In genomic region chr9:13245481-13245880, GRCm38 (mm10) we compare ENCODE assay signal across 8 mouse cellular contexts. TPM values are rescaled to one million over a fixed set of nuclear protein-coding genes. Genes with fewer than 3 reads are reported as not detected.
DNase-seq lines count a peak whose midpoint lies in the region; ATAC-seq and TF ChIP-seq lines count a peak whose summit lies in the region.

Gene Jrkl (minus strand): TSS chr9:13245829.

- peak within 1 kb of the TSS; percentile 73 for H3K4me3 ChIP-seq in G1E (ENCODE audit: low read depth, low read length)
- peak within 1 kb of the TSS; percentile 85 for H3K4me3 ChIP-seq in forebrain, embryonic 15.5 days
- H3K4me3 ChIP-seq in hindbrain, embryonic 11.5 days (ENCODE audit: low read depth, low read length): peak within 1 kb of the TSS; percentile 48

- no peak for DNase-seq in G1E (ENCODE audit: low spot score)
- DNase-seq in cerebellum, adult 11 months: peak; percentile 46
- DNase-seq in hindbrain, embryonic 11.5 days (ENCODE audit: low spot score): peak; percentile 48
- DNase-seq in layer of hippocampus, postnatal 14 days (ENCODE audit: low spot score in 2 of 2): peak; percentile 12 to 26
- DNase-seq in lung, postnatal 14 days: peak; percentile 20
- DNase-seq in ovary, postnatal 10 days (ENCODE audit: low spot score): peak; percentile 5
- DNase-seq in thymus, postnatal 14 days: peak; percentile 52

- no peaks in the 10 kb centered on the region for H3K27me3 ChIP-seq in G1E (ENCODE audit: insufficient read depth, low read length)
- no peaks in the 10 kb centered on the region for H3K27me3 ChIP-seq in forebrain, embryonic 15.5 days
- no peaks in the 10 kb centered on the region for H3K27me3 ChIP-seq in hindbrain, embryonic 11.5 days (ENCODE audit: control insufficient read depth, insufficient read depth, low read length)

- peak within 1 kb of the TSS; percentile 69 for H3K27ac ChIP-seq in forebrain, embryonic 15.5 days (replicated peaks)
- no peak within 1 kb of the TSS for H3K27ac ChIP-seq in hindbrain, embryonic 11.5 days (ENCODE audit: low read depth, low read length)

- H3K36me3 ChIP-seq in G1E (replicated peaks): no peaks in the 10 kb centered on the region
- H3K36me3 ChIP-seq in forebrain, embryonic 15.5 days: no peaks in the 10 kb centered on the region
- no peaks in the 10 kb centered on the region for H3K36me3 ChIP-seq in hindbrain, embryonic 11.5 days (ENCODE audit: control insufficient read depth, insufficient read depth, low read length)

- H3K4me2 ChIP-seq in forebrain, embryonic 15.5 days (replicated peaks): peak within 1 kb of the TSS; percentile 61
- peak within 1 kb of the TSS; percentile 58 for H3K4me2 ChIP-seq in hindbrain, embryonic 11.5 days (replicated peaks; ENCODE audit: low read depth, low read length)

- H3K9ac ChIP-seq in forebrain, embryonic 15.5 days (replicated peaks): peak within 1 kb of the TSS; percentile 53
- H3K9ac ChIP-seq in hindbrain, embryonic 11.5 days (ENCODE audit: low read depth, low read length): peak within 1 kb of the TSS; percentile 61

- H3K9me3 ChIP-seq in G1E (replicated peaks): no peaks in the 10 kb centered on the region
- H3K9me3 ChIP-seq in forebrain, embryonic 15.5 days: no peaks in the 10 kb centered on the region
- no peaks in the 10 kb centered on the region for H3K9me3 ChIP-seq in hindbrain, embryonic 11.5 days (ENCODE audit: control insufficient read depth, low read length)

- no peak for ATAC-seq in G1E (ENCODE audit: extremely low read depth, insufficient number of reproducible peaks, low FRiP score, poor library complexity, severe bottlenecking)
- ATAC-seq in forebrain, embryonic 15.5 days (replicated peaks): no peak; the same call in 1 of the 2 replicates
- no peak for ATAC-seq in hindbrain, embryonic 11.5 days (ENCODE audit: low FRiP score)

- peaks cover 27% of the 10 kb centered on the region for H3K4me1 ChIP-seq in G1E (ENCODE audit: insufficient read depth, low read depth, low read length)
- H3K4me1 ChIP-seq in forebrain, embryonic 15.5 days: peaks cover 23% of the 10 kb centered on the region
- no peaks in the 10 kb centered on the region for H3K4me1 ChIP-seq in hindbrain, embryonic 11.5 days (replicated peaks; ENCODE audit: control insufficient read depth, insufficient read depth, low read length)

- no peak for TF ChIP-seq CTCF in G1E (IDR thresholded peaks at IDR 0.05; ENCODE audit: low read depth, low read length)

- 6% methylated on average over 10 of the region's 10 CpGs for WGBS in forebrain, embryonic 15.5 days
- 11% methylated on average over 10 of the region's 10 CpGs for WGBS in hindbrain, embryonic 11.5 days

RNA-seq across cellular contexts. Expression of gene Jrkl, which starts in this region (rescaled TPM):
- total RNA-seq in G1E (2014; fragmentation: Nextera tagmentation) (11.3 and 13.9 TPM in 2 replicates), G1E (2017) (10.3 and 11.9 TPM in 2 replicates)
- polyA plus RNA-seq in G1E (2012): 0.12 and 0.23 TPM in 2 replicates
- polyA plus RNA-seq in forebrain, embryonic 15.5 days (2015; fragmentation: Nextera tagmentation; extraction: Ambion mirVana): 13.2 and 13.6 TPM in 2 replicates
- polyA plus RNA-seq in hindbrain, embryonic 11.5 days (2014; fragmentation: Nextera tagmentation; extraction: Ambion mirVana): 10.2 and 11.5 TPM in 2 replicates
- 1 to 10 TPM; 9.5 to 10.0 TPM for total RNA-seq in layer of hippocampus, postnatal 14 days (2021)
